Mouse (Mus musculus) brain, embryonic 14.5 days (tissue): ENCODE measurements around the gene Nhp2. TPM values are rescaled to one million over a fixed set of nuclear protein-coding genes. Genes with fewer than 3 reads are reported as not detected.
A peak's percentile ranks its signal among the peaks of the same experiment; 100 is the strongest.

Experiments used
- DNase-seq: peaks from one replicate; pipeline ENCODE4 v3.0.0-alpha.2; 2011; ENCODE audit warnings: low read depth
- CTCF ChIP-seq: fragments of 200-500 bp; IDR thresholded peaks from 2 replicates; pipeline ENCODE4 v1.5.1; 2012; ENCODE audit warnings: inconsistent platforms, mild to moderate bottlenecking, moderate library complexity, borderline replicate concordance; ENCODE audit not compliant: insufficient read depth, insufficient read length; ENCODE audit errors: extremely low read depth
- POLR2A ChIP-seq: fragments of 200-500 bp; IDR thresholded peaks from 2 replicates; pipeline ENCODE4 v1.6.1; 2012; ENCODE audit warnings: mild to moderate bottlenecking, inconsistent platforms, borderline replicate concordance; ENCODE audit not compliant: poor library complexity, insufficient read depth, insufficient read length, severe bottlenecking; ENCODE audit errors: extremely low read depth
- polyA plus RNA-seq: library from polyadenylated mRNA; depleted of rRNA; stranded (reverse); fragments of >200 nt; gene quantifications from 2 replicates; pipeline ENCODE4 v1.2.3, GENCODE M21; 2012

Nhp2 gene
- polyA plus RNA-seq, 1 experiment, result 69.2 TPM

GRCm38 (mm10) chr11:51640748-51641147 is 21.2 kb downstream of the Nhp2 start:
- no peak for DNase-seq
- no peak for TF ChIP-seq POLR2A
- no peak for TF ChIP-seq CTCF

DNA sequence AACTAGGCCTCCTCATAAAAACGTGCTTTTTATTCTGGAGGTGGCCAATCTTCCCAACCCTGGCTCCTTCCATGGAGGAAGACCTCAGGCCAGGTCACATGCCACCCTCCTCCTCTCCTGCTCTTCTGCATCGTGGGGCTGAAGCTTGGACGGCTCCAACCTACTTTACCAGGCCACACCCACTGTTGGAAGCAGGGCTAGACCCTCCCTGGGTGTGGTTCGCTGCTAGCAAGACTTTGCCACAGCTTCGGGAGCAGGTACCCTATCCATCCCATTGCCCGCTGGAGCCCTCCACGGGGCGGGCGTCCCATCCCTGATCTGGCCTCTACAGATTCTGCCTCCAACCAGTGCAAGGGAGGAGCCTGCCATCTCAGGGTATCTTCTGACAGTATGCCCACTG is 23.7 kb downstream of the Nhp2 start:
- DNase-seq, result no peak
- no peak for TF ChIP-seq CTCF
- no peak for TF ChIP-seq POLR2A

- no peak for TF ChIP-seq CTCF
- no peak for TF ChIP-seq POLR2A
- DNase-seq, result no peak
Observed at GRCm38 (mm10) chr11:51643761-51644160, 24.2 kb downstream of the Nhp2 start.

GRCm38 (mm10) chr11:51644217-51644616 is 24.7 kb downstream of the Nhp2 start:
- no peak for DNase-seq
- TF ChIP-seq POLR2A, result no peak
- TF ChIP-seq CTCF, result no peak

DNA sequence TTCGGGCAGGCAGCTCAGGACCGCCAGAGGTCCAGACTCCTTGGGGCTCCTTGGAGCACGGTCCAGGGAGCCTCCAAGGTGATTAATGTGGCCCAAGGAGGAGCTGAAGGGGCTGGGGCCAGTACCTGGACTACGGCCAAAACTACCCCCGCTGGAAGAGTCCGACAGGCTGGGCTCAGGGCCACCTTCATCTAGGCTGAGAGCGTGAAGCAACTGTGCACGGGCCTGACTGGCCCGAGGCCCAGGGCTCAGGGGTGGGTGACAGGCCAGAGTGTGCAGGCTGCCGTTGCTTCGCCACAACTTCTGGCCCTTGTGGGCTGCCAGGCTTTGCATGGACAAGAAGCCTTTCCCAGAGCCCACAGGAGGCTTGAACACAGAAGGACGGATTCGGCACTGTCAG is 25.8 kb downstream of the Nhp2 start:
- TF ChIP-seq POLR2A (no peak), CTCF (no peak)
- DNase-seq, result no peak

DNA sequence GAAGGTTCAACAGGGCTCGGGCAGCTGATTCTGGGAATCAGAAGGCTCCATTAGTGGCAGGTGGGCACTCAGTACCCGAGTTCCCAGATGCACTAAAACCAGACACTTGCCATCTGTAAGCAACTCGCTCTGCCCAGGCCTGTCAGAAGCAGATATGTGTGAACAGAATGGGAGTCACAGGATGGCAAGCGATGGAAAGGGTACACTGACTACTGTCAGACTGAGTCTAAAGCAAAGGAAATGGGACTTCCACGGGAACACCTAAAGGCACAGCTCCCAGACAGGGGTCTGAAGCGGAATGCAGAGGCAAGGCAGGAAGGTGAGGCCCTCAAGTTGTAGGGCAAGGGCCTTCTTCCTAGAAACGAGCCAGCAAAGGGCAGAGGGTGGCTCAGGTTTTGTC is 26.7 kb downstream of the Nhp2 start:
- TF ChIP-seq POLR2A, result no peak
- no peak for TF ChIP-seq CTCF
- no peak for DNase-seq

- DNase-seq, result no peak
- TF ChIP-seq POLR2A, result no peak
- TF ChIP-seq CTCF, result no peak
Observed at GRCm38 (mm10) chr11:51646751-51647667, 27.5 kb downstream of the Nhp2 start.

GRCm38 (mm10) chr11:51648566-51648965 is 29.0 kb downstream of the Nhp2 start:
- peak; percentile 57 for DNase-seq
- TF ChIP-seq POLR2A (no peak), CTCF (no peak)

DNA sequence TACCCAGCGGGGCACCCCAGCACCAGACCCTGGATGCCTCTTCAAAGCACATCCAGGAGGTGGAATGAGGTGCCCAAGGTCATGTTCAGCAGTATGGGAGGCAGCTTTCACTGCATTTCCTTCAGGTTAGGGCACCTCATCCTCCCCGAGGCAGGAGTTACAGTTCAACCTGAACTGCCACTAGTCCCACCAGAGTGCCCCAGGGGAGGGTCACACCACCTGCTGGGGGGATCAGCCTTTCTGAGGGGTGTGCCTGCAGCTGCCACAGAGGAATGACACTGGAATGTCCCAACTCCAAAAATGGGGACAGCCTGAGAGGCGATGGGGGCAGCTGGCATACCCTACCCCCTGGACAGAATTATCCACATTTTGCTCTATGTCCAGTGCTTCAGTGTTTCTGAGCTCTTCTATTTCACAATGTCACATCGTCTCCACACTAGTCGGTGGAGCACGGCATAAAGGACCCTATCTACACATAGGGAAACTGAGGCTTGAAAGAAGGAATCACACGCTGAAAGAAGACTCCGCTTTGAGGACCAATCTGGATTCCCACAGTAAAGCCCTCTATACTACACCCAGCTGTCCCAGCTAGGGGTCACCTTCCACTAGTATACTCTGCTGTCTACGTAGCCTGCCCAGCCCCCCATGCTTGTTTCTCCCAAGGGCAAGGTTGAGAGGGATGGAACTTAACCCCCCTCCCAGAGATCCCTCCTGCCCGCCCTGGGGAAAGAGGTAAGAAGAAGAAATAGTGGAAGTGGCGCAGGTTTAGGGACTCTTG is 29.8 kb downstream of the Nhp2 start:
- no peak for DNase-seq
- no peak for TF ChIP-seq CTCF
- TF ChIP-seq POLR2A, result no peak

DNA sequence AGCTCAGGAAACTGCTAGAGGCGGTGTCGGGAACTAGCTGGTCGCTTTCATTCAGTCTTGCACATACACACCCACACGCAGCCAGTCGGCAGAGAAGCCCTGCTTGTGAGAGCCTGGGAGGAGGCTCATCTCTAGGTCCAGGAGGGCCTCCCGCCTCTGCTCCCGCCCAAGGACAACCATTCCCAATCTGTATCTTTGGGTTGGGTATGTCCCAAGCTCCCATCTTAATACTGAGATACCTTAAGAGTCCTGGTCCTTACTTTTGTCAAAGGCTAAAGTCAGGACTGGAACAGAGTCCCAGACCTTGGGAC is 30.3 kb downstream of the Nhp2 start:
- DNase-seq, result peak; percentile 27
- TF ChIP-seq POLR2A (no peak), CTCF (no peak)

GRCm38 (mm10) chr11:51650261-51650660 is 30.7 kb downstream of the Nhp2 start:
- TF ChIP-seq POLR2A (no peak), CTCF (no peak)
- no peak for DNase-seq
